Mouse (Mus musculus) layer of hippocampus, adult 11-12 months (tissue): Measurements from ENCODE around the gene Fam98a.

Experiments used
- DNase-seq: peaks from one replicate; pipeline ENCODE4 v3.0.0; 2022; ENCODE audit warnings: low spot score

Gene Fam98a

GRCm38 (mm10) chr17:75522347-75523065 lies 29.2 kb downstream of the Fam98a start:
- DNase-seq: no peak

GRCm38 (mm10) chr17:75521236-75521842 lies 30.4 kb downstream of the Fam98a start:
- no peak for DNase-seq

GRCm38 (mm10) chr17:75519239-75519900 lies 32.4 kb downstream of the Fam98a start:
- no peak for DNase-seq

- DNase-seq: no peak
These were observed 33.4 kb downstream of the Fam98a start for GRCm38 (mm10) chr17:75518181-75518901.

GRCm38 (mm10) chr17:75516591-75516990 lies 35.2 kb downstream of the Fam98a start:
- DNase-seq: no peak

- no peak for DNase-seq
These were observed 42.5 kb downstream of the Fam98a start for GRCm38 (mm10) chr17:75509257-75509656.

- no peak for DNase-seq
These were observed 44.8 kb downstream of the Fam98a start for GRCm38 (mm10) chr17:75506708-75507641.

- DNase-seq: no peak
These were observed 45.6 kb downstream of the Fam98a start for GRCm38 (mm10) chr17:75506097-75506675.

- no peak for DNase-seq
These were observed 46.7 kb downstream of the Fam98a start for GRCm38 (mm10) chr17:75505053-75505452.

GRCm38 (mm10) chr17:75503031-75503430 lies 48.7 kb downstream of the Fam98a start:
- DNase-seq: no peak

- DNase-seq: no peak
These were observed 53.5 kb downstream of the Fam98a start for GRCm38 (mm10) chr17:75498241-75498651.

GRCm38 (mm10) chr17:75495213-75495612 lies 56.5 kb downstream of the Fam98a start:
- no peak for DNase-seq
